Mouse (Mus musculus) c-Kit-negative CD71-positive TER-119-positive erythroid progenitor cells, embryonic 14.5 days (primary cell): ENCODE data around the gene Cep68.
"Not testable (repeated sequence)": the region's sequence is repeated elsewhere in the genome, so short reads cannot be mapped to it uniquely, and the experiment has no call there.

Source experiments
- DNase-seq: peaks from one replicate; pipeline ENCODE4 v3.0.0-alpha.2; 2013; ENCODE audit warnings: low read depth, low spot score

Cep68 gene

GRCm38 (mm10) chr11:20242366-20243056, 6.7 kb downstream of the Cep68 start:
- DNase-seq: no peak

GRCm38 (mm10) chr11:20241311-20241710, 7.9 kb downstream of the Cep68 start:
- DNase-seq: no peak

GRCm38 (mm10) chr11:20240331-20240730, 8.9 kb downstream of the Cep68 start:
- DNase-seq: no peak

GRCm38 (mm10) chr11:20239279-20239861, 9.9 kb downstream of the Cep68 start:
- no peak for DNase-seq

- DNase-seq: no peak
Measured at GRCm38 (mm10) chr11:20237976-20238375, 11.3 kb downstream of the Cep68 start.

DNA sequence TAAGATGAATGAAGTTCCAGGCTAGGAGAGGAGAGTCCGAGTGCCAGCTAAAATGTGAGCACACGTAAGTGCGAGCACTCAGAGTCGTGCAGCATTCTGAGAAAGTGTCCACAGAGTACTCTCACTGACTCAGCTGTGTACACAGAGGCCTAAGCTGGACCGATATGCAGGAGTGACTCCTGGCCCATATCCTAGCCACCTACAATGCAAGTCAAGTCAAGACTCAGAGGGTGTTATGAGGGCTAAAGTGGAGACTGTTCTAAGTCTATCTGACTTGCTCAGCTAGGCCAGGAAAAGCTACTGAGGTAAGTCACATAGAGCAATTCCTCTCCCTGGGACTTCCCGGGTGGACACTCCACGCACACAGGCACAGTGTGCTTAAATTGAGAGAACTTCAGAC, 12.2 kb downstream of the Cep68 start:
- DNase-seq: no peak

DNA sequence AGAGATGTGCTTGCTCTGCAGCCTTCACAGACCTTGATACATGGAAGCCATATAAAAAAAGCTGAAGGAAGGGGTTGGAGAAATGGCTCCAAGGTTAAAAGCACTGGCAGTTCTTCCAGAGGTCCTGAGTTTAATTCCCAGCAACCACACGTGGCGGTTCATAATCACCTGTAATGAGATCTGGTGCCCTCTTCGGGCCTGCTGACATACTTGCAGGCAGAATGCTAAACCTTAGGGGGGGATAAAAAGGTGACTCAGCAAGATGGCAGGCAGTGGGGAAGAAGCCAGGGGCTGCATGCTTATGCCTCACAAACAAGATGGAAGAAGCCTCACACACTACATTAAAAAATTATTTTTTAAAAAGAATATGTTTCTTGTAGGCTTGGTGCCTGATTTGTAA, 15.0 kb downstream of the Cep68 start:
- no peak for DNase-seq

DNA sequence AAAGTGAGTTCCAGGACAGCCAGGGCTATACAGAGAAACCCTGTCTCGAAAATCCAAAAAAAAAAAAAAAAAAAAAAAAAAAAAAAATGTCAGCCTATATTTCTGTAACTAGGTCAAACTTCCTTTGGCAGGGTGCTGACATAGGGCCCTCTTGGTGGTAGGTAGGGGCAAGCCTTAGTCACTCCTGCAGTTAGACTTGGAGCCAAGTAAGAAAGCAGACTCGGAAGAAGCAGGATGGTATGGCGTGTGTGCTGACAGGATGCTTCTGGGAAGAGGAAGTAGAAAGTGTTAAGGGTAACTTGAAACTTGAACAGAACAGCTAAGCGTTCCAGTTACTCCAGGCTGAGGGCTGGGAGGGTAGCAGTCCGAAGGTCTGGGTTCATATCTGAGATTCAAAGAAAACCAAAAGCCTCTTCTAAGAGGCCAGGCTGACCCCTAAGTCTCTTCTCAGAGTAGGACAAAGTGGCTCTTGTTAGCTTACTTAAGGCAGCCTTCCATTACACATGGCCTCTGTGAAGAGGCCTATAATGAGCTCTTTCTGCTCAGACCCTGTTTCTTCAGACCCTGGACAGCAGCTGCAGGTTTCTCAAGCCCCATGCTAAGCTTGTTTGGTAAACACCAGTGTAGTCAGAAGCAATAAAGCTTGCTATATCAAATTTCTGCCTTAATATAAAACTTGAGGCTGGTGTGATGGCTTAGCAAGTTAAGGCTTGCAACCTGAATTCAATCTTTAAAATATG, 17.0 kb downstream of the Cep68 start:
- DNase-seq: no peak

DNA sequence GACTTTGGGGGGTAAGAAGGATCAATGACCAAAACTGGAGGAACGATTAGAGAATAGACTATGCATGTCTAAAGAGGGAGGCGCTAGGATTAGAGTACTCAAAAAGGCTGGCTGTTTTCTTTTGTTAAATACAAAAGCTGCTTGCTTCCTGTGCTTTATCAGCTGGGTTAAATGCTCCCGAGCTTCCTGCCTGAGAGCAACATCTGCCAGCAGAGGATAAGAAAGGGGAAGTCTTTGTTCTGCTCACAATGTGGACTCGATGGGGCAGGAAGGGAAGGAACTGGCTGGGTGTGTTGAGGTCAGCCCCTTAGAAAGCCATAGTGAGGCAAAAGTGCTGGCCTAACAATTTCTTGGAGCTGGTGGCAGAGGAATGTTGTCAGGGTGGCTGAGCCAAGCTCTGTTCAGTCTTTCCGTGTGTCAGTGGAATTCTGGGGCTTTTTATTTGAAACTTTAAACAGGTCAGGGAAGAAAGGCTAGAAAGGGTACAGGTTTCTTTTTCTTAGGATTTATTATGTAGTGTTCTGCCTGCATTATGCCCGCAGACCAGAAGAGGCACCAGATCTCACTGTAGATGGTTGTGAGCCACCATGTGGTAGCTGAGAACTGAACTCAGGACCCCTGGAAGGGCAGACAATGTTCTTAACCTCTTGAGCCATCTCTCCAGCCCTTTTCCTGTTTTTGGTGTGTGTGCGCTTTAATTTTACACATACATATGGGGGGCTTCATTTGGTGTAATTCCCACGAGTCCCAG, 17.9 kb downstream of the Cep68 start:
- no peak for DNase-seq

- DNase-seq: no peak
Measured at GRCm38 (mm10) chr11:20230286-20230685, 18.9 kb downstream of the Cep68 start.

DNA sequence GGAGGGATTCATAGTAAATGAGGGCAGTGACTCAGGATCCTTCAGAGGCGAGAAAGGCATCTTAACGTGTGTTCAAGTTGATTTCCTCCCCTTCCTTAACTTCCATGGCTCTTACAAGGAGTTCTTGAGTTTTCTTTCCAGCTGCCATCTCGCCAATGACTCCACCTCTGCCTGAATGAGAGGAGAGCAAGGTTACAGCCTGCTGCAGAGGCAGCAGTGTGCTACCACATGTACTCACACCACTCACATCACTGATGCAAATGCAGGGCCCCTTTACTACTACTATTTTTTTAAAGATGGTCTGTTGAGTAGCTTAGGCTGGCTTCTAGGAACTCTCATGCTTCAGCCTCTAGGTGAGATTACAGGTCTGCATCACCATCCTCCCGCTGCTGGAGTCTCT, 19.9 kb downstream of the Cep68 start:
- no peak for DNase-seq

DNA sequence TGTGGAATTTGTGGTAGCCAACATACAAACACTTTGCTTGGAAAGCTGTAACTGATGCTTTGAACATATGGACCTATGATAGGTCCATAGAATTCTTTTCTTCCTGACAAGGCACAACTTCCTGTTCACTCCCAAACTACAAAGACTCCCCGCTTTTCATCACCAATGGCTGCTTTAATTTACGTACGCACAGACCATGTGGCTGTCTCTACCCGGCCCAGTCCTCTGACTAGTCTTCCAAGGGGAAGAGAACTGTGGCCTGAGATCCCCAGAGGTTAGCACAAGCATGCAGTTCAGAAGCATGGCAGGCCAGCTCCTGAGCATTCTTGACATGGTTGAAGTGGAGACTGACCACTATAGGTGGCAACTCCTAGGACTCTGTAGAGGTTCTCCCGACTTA, 20.6 kb downstream of the Cep68 start:
- no peak for DNase-seq

DNA sequence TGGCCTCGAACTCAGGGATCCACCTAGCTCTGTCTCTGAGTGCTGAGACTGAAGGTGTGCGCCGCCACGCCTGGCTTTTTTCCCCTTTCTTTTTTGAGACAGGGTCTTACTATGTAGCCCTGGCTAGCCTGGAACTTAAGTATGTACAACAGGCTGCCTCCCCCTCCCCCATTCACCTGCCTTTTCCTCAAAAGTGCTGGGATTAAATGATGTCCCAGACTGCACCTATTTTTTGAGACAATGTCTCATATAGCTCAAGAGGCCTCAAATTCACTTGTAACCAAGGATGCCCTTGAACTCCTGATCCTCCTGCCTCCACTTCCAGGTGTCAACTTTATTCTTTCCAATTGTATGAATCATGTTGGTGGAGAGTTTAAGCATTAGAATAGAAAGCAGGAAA, 23.3 kb downstream of the Cep68 start:
- no peak for DNase-seq

GRCm38 (mm10) chr11:20224196-20224595, 25.0 kb downstream of the Cep68 start:
- DNase-seq: no peak

- not testable (repeated sequence) for DNase-seq
Measured at GRCm38 (mm10) chr11:20221671-20222070, 27.6 kb downstream of the Cep68 start.

- no peak for DNase-seq
Measured at GRCm38 (mm10) chr11:20217227-20217626, 32.0 kb downstream of the Cep68 start.

GRCm38 (mm10) chr11:20216415-20216814, 32.8 kb downstream of the Cep68 start:
- no peak for DNase-seq

DNA sequence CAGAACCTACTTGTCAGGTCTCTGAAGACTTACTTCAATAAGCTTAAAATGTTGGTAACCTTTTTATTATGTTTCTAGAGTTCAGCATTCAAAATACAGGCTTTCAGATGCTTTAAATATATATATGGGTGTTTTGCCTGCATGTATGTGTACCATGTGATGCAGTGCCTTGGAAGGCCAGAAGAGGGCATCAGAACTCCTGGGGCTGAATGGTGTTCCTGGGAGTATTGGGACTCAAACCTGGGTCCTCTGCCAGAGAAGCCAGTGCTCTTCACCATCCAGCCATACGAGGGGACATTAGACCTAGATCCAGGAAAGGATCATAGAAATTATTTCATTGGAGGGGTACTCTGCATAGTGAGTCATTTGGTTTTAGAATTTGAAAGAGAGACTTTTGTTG, 34.5 kb downstream of the Cep68 start:
- DNase-seq: peak; percentile 33

GRCm38 (mm10) chr11:20211838-20212237, 37.4 kb downstream of the Cep68 start:
- no peak for DNase-seq

DNA sequence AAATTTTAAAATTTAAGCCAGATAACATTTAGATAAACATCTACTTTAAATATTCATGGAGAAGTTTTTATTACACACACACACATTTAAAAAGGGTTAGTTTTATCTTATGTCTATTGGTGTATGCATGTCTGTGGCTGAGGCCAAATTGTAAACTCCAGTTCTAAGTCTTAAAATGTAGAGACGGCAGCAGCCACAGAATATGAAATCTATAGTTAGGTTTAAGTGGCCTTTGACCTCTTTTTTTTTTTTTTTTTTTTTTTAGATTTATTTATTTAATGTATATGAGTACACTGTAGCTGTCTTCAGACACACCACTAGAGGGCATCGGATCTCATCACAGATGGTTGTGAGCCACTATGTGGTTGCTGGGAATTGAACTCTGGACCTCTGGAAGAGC, 41.6 kb downstream of the Cep68 start:
- no peak for DNase-seq

GRCm38 (mm10) chr11:20206626-20207223, 42.5 kb downstream of the Cep68 start:
- DNase-seq: no peak

DNA sequence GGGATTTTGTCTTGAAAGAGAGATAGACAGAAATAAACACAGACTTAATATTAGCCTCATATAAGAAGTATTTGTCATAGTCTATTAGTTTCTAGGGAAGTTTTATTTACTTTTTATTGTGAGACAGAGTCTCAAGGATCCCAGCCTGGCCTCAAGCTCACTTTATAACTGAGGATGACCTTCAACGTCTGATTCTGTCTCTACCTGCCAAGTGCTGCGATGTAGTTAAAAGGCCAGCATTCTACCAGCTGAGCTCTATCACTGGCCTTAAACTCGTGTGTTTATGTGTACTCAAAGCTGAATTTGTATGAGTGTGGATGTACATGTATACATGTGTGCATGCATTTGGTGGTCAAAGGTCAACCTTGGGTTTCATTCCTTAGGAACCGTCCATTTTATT, 43.7 kb downstream of the Cep68 start:
- no peak for DNase-seq
